8 mouse cellular contexts compared by ENCODE assay signal in the genomic region with DNA sequence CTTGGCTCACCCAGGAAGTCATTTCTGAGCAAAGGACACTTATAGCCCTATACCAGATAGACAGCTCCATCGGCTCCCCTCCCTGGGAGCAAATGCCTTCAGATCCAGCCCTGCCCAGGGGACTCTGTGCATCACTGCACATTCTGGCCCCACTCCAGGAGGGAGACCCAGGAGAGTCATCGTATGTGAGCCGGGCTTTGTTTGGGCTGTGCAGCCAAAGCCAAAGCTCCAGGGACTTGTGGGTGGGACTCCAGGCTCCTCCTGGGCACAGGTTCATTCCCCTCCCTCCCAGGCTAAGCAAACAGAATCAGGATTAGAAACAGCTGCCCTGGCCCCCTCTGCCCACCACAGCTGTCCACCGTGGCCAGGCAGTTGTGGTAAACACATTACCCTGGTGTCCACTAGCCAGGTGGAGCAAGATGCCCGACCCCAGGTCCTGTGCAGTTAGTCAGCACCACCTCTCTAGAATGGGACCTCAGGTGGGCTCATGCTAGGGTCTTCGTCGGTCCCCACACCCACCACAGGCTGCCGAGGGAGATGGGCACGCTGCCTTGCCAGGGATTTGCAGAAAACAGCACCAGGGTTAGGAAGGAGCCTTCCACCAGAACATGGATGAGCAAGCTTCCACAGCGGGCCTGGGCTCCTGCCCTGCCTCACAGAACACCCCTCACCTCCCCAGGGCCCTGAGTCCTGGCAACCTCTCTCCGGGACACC. TPM values are rescaled to one million over a fixed set of nuclear protein-coding genes. Genes with fewer than 3 reads are reported as not detected.
DNase-seq lines count a peak whose midpoint lies in the region; ATAC-seq and TF ChIP-seq lines count a peak whose summit lies in the region.

No protein-coding gene starts in this region.

- H3K9me3 ChIP-seq in forebrain, embryonic 13.5 days (replicated peaks): no peaks in the 10 kb centered on the region
- H3K9me3 ChIP-seq in intestine, embryonic 14.5 days (ENCODE audit: control insufficient read depth, low read length): no peaks in the 10 kb centered on the region
- no peaks in the 10 kb centered on the region for H3K9me3 ChIP-seq in neural tube, embryonic 14.5 days (ENCODE audit: control insufficient read depth, low read length)

- peak overlapping the region; percentile 82 for H3K4me2 ChIP-seq in forebrain, embryonic 13.5 days
- H3K4me2 ChIP-seq in intestine, embryonic 14.5 days (ENCODE audit: low read length): peak overlapping the region; percentile 93
- peak overlapping the region; percentile 85 for H3K4me2 ChIP-seq in neural tube, embryonic 14.5 days (ENCODE audit: low read depth, low read length)

- 56% methylated on average over 11 of the region's 11 CpGs for WGBS in kidney, adult 2 months
- 30% methylated on average over 11 of the region's 11 CpGs for WGBS in forebrain, embryonic 13.5 days
- WGBS in intestine, embryonic 14.5 days: 42% methylated on average over 11 of the region's 11 CpGs
- WGBS in neural tube, embryonic 14.5 days: 38% methylated on average over 11 of the region's 11 CpGs

- ATAC-seq in forebrain, embryonic 13.5 days: peak; percentile 8; the same call in 1 of the 2 replicates
- no peak for ATAC-seq in intestine, embryonic 14.5 days (replicated peaks; ENCODE audit: low FRiP score, low TSS enrichment, low read depth)
- peak; percentile 13; the same call in 1 of the 2 replicates for ATAC-seq in neural tube, embryonic 14.5 days (ENCODE audit: low read depth)
- ATAC-seq in frontal cortex, adult (ENCODE audit: low TSS enrichment): no peak

- TF ChIP-seq POLR2A in kidney, adult 2 months (IDR thresholded peaks at IDR 0.05; ENCODE audit: low read depth, low read length): no peak

- H3K9ac ChIP-seq in forebrain, embryonic 13.5 days: peak overlapping the region; percentile 93
- H3K9ac ChIP-seq in intestine, embryonic 14.5 days (ENCODE audit: low read length): peak overlapping the region; percentile 42
- peak overlapping the region; percentile 78 for H3K9ac ChIP-seq in neural tube, embryonic 14.5 days (replicated peaks; ENCODE audit: low read depth, low read length)

- no peaks in the 10 kb centered on the region for H3K4me1 ChIP-seq in kidney, adult 2 months (ENCODE audit: control insufficient read depth, insufficient read depth, low read length)
- peaks cover 44% of the 10 kb centered on the region for H3K4me1 ChIP-seq in forebrain, embryonic 13.5 days
- peaks cover 17% of the 10 kb centered on the region for H3K4me1 ChIP-seq in intestine, embryonic 14.5 days (replicated peaks; ENCODE audit: control insufficient read depth, insufficient read depth, low read length)
- peaks cover 43% of the 10 kb centered on the region for H3K4me1 ChIP-seq in neural tube, embryonic 14.5 days (ENCODE audit: control insufficient read depth, insufficient read depth, low read length)

- no peaks in the 10 kb centered on the region for H3K36me3 ChIP-seq in kidney, adult 2 months (ENCODE audit: control insufficient read depth, insufficient read depth, low read length)
- no peaks in the 10 kb centered on the region for H3K36me3 ChIP-seq in forebrain, embryonic 13.5 days (ENCODE audit: poor library complexity, severe bottlenecking)
- no peaks in the 10 kb centered on the region for H3K36me3 ChIP-seq in intestine, embryonic 14.5 days (ENCODE audit: control insufficient read depth, insufficient read depth, low read length)
- H3K36me3 ChIP-seq in neural tube, embryonic 14.5 days (ENCODE audit: control insufficient read depth, insufficient read depth, low read length): no peaks in the 10 kb centered on the region

- H3K4me3 ChIP-seq in kidney, adult 2 months (ENCODE audit: insufficient read depth, low read depth, low read length): peak overlapping the region; percentile 50; the same call in 1 of the 2 replicates
- peak overlapping the region; percentile 72 for H3K4me3 ChIP-seq in forebrain, embryonic 13.5 days
- peak overlapping the region; percentile 55 for H3K4me3 ChIP-seq in intestine, embryonic 14.5 days (ENCODE audit: low read depth, low read length)
- H3K4me3 ChIP-seq in neural tube, embryonic 14.5 days (ENCODE audit: low read depth, low read length): peak overlapping the region; percentile 52

- TF ChIP-seq CTCF in kidney, adult 2 months (conservative IDR thresholded peaks at IDR 0.05; ENCODE audit: insufficient read depth, insufficient read length, low read depth, low read length): no peak

- H3K27me3 ChIP-seq in kidney, adult 2 months (replicated peaks; ENCODE audit: control insufficient read depth, insufficient read depth, low read length): no peaks in the 10 kb centered on the region
- peaks cover 13% of the 10 kb centered on the region; the same call in 1 of the 2 replicates for H3K27me3 ChIP-seq in forebrain, embryonic 13.5 days
- peaks cover 29% of the 10 kb centered on the region for H3K27me3 ChIP-seq in intestine, embryonic 14.5 days (replicated peaks; ENCODE audit: control insufficient read depth, insufficient read depth, low read length)
- H3K27me3 ChIP-seq in neural tube, embryonic 14.5 days (ENCODE audit: control insufficient read depth, insufficient read depth, low read length): no peaks in the 10 kb centered on the region

- no peak overlapping the region for H3K27ac ChIP-seq in kidney, adult 2 months (ENCODE audit: insufficient read depth, low read depth, low read length)
- peak overlapping the region; percentile 83 for H3K27ac ChIP-seq in forebrain, embryonic 13.5 days
- no peak overlapping the region for H3K27ac ChIP-seq in intestine, embryonic 14.5 days (ENCODE audit: low read depth)
- H3K27ac ChIP-seq in neural tube, embryonic 14.5 days (ENCODE audit: low read depth, low read length): peak overlapping the region; percentile 80

- DNase-seq in kidney, adult 2 months: no peak
- DNase-seq in kidney, postnatal 25 days: no peak
- DNase-seq in Muller cell, postnatal 12 days (ENCODE audit: inconsistent ontology term): peak; percentile 83
- DNase-seq in intestine, embryonic 14.5 days (ENCODE audit: low spot score): no peak
- no peak for DNase-seq in embryo, embryonic 10 days (ENCODE audit: low spot score)

RNA-seq across cellular contexts. Expression of a gene that starts 1.0 kb away (rescaled TPM):
- 5.1 and 6.8 TPM in 2 replicates for polyA plus RNA-seq in kidney, adult 2 months (2012; rRNA removed)
- polyA plus RNA-seq in forebrain, embryonic 13.5 days (2015; fragmentation: Nextera tagmentation; extraction: Ambion mirVana): 6.8 and 8.4 TPM in 2 replicates
- 4.2 and 4.5 TPM in 2 replicates for polyA plus RNA-seq in intestine, embryonic 14.5 days (2014; fragmentation: Nextera tagmentation; extraction: Ambion mirVana)
- polyA plus RNA-seq in neural tube, embryonic 14.5 days (2014; fragmentation: Nextera tagmentation; extraction: Ambion mirVana): 32.2 and 37.7 TPM in 2 replicates

RNA-seq across cellular contexts. Expression of a gene that starts 40.6 kb away (rescaled TPM):
- polyA plus RNA-seq in kidney, adult 2 months (2012; rRNA removed): 5.8 and 6.8 TPM in 2 replicates
- polyA plus RNA-seq in forebrain, embryonic 13.5 days (2015; fragmentation: Nextera tagmentation; extraction: Ambion mirVana): 26.9 and 28.8 TPM in 2 replicates
- 21.8 and 23.6 TPM in 2 replicates for polyA plus RNA-seq in intestine, embryonic 14.5 days (2014; fragmentation: Nextera tagmentation; extraction: Ambion mirVana)
- polyA plus RNA-seq in neural tube, embryonic 14.5 days (2014; fragmentation: Nextera tagmentation; extraction: Ambion mirVana): 20.4 and 23.6 TPM in 2 replicates

RNA-seq across cellular contexts. Expression of a gene that starts 52.5 kb away (rescaled TPM):
- polyA plus RNA-seq in kidney, adult 2 months (2012; rRNA removed): 28.5 and 35.6 TPM in 2 replicates
- polyA plus RNA-seq in forebrain, embryonic 13.5 days (2015; fragmentation: Nextera tagmentation; extraction: Ambion mirVana): 18.0 and 19.0 TPM in 2 replicates
- 13.3 and 16.5 TPM in 2 replicates for polyA plus RNA-seq in intestine, embryonic 14.5 days (2014; fragmentation: Nextera tagmentation; extraction: Ambion mirVana)
- 20.7 and 21.1 TPM in 2 replicates for polyA plus RNA-seq in neural tube, embryonic 14.5 days (2014; fragmentation: Nextera tagmentation; extraction: Ambion mirVana)

RNA-seq across cellular contexts. Expression of a gene that starts 52.7 kb away (rescaled TPM):
- polyA plus RNA-seq in kidney, adult 2 months (2012; rRNA removed): 77.7 and 79.3 TPM in 2 replicates
- 59.2 and 60.5 TPM in 2 replicates for polyA plus RNA-seq in forebrain, embryonic 13.5 days (2015; fragmentation: Nextera tagmentation; extraction: Ambion mirVana)
- polyA plus RNA-seq in intestine, embryonic 14.5 days (2014; fragmentation: Nextera tagmentation; extraction: Ambion mirVana): 98.4 and 106 TPM in 2 replicates
- polyA plus RNA-seq in neural tube, embryonic 14.5 days (2014; fragmentation: Nextera tagmentation; extraction: Ambion mirVana): 49.1 and 61.5 TPM in 2 replicates

Comparison
In these comparisons a context has a peak if more than half of its experiments do, and no peak if none do; other contexts are left out.
1. H3K27ac ChIP-seq: peak in forebrain, embryonic 13.5 days (single experiment) and neural tube, embryonic 14.5 days (single experiment); none in kidney, adult 2 months (single experiment) and intestine, embryonic 14.5 days (single experiment).
2. ATAC-seq: peak in forebrain, embryonic 13.5 days (single experiment) and neural tube, embryonic 14.5 days (single experiment); none in intestine, embryonic 14.5 days (single experiment) and frontal cortex, adult (single experiment).
3. H3K9ac ChIP-seq: peak in every context shown above with its lines; median percentile 93 in forebrain, embryonic 13.5 days; 78 in neural tube, embryonic 14.5 days; 42 in intestine, embryonic 14.5 days.
4. Peak in every context shown above with its lines, with median percentiles within 50 percentile points of each other: H3K4me3 ChIP-seq and H3K4me2 ChIP-seq.